Mouse (Mus musculus) adrenal gland, postnatal 10 days (tissue): ENCODE results near the gene Mtnr1a. TPM values are rescaled to one million over a fixed set of nuclear protein-coding genes. Genes with fewer than 3 reads are reported as not detected.
"Not testable (repeated sequence)": the region's sequence is repeated elsewhere in the genome, so short reads cannot be mapped to it uniquely, and the experiment has no call there.

Experiments
- DNase-seq: peaks from one replicate; pipeline ENCODE4 v3.0.0; 2021; ENCODE audit warnings: mixed read lengths
- long read RNA-seq, 2 experiments: library from polyadenylated mRNA; stranded (forward); transcript quantifications; one replicate each; pipeline ENCODE4 v2.0.0; 2021
- total RNA-seq, 2 experiments: library from RNA; stranded (reverse); gene quantifications; 2 replicates each; pipeline ENCODE4 v1.2.3; 2021

The Mtnr1a gene
- total RNA-seq: under 1 TPM in 1 of 2 experiments, not detected in 1; 0.15 TPM
- long read RNA-seq, experiment 1: 0 reads
- long read RNA-seq, experiment 2: 0 reads

DNA sequence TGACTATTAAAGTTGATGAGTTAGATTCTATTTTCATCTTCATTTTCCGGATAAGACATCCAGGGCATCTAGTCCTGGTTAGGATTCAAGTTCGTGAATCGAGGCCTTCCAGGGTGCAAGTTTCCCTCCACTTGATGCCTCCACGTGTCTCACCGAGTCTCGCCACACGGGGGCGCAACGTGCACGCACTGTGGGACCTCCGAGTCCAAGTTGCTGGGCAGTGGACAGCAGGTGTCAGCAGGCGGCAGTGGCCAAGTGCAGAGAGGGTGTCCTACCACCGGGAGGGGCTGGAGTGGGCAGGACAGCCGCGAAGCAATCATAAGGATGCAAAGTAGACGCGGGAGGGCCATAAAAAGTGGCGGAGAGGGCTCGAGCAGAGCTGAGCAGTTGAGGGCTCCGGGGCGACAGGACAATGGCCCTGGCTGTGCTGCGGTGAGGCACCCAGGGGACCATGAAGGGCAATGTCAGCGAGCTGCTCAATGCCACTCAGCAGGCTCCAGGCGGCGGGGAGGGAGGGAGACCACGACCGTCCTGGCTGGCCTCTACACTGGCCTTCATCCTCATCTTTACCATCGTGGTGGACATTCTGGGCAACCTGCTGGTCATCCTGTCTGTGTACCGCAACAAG, at the start of gene Mtnr1a:
TSS of gene Mtnr1a (plus strand) at position 379 of the 628 bp plus-strand sequence.
- DNase-seq: peak; percentile 97

DNA sequence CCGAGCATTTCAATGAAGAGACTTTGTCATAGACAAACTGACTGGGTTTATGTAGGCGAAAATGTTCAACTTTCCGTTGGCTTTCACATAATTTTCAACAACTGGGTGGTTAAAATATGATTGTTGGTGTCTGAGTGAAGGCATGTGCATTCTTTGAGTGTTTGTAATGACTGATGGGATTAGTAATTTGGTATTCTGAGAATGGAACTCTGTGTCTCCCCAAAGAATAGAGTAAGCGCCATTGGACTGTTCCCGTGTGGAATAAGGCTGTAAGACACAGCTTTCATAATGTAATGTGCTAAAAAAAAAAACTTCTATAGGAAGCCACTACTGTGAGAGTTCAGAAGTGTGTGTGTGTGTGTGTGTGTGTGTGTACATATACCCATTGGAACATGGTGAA, 49.7 kb upstream of the Mtnr1a start:
- no peak for DNase-seq

DNA sequence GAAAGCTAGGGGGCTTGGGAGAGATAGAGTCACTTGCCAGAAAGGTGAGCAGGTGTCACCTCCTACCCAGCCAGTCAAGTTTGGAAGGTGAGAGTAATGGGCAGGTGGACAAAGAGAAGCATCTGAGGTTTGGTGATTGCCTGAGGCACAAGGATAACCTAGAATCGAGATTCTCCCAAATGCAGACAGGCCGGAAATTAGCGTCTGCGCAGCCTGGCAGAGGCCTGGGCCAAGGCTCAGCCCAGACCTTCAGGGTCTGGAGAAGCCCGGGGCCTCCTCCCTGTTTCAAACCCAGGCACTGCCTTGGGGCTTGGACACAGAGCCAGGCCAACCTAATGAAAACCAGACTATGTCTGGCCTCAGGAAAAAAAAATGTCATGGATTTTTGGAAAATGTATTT, 47.8 kb upstream of the Mtnr1a start:
- no peak for DNase-seq

DNA sequence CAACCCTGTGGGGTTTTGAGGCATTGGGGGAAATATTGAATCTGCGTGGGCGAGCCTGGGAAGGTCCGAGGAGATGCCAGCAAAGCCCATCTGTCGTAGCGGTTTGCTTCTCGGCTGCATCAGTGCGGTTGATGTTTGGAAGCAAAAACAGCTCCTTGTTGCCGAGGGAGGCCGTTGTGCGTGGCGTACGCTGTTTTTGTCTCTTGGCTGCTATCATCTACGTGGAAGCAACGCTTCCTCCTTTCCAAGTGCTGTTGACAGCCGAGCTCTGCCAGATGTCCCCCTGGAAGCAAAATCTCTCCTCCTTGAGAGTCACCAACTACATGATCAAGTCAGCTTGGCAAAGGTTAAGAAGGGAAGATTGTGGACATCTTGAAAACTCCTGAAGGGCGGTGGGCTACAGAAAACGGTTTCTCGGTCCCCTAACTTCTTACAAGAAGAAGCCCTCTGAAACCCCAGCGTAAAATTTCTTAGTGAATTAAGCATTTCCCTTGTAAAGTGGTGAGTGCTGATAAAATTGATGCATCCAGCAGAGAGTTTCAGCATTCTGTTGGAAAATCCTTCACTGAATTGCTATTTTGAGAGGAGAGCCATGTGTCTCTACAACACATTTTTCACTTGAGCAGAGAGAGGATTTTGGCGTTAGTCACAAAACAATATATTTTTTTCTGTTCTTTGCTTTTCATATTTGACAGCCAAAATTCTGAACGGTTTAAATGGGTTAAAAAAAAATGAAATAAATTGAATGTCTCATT, 46.8 kb upstream of the Mtnr1a start:
- DNase-seq: no peak

DNA sequence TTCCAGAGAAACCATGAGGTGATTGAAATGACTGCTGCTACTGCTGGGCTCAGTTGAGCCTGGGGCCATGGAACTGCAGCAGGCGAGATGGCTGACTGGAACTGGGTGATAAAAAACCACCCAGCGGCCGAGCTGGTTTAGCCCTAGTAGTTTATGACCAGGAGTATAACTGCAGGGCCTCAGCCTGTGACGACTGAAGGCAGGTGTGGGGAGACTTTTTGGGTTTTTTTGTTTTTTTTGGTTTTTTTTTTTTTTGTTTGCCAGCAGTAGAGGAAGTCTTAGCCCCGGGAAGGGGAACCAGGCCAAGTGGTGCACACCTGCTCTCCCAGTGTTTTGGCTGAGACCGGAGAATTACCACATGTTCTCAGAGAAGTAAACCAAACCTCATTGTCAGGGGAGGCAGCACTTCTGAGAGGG, 40.8 kb upstream of the Mtnr1a start:
- no peak for DNase-seq

DNA sequence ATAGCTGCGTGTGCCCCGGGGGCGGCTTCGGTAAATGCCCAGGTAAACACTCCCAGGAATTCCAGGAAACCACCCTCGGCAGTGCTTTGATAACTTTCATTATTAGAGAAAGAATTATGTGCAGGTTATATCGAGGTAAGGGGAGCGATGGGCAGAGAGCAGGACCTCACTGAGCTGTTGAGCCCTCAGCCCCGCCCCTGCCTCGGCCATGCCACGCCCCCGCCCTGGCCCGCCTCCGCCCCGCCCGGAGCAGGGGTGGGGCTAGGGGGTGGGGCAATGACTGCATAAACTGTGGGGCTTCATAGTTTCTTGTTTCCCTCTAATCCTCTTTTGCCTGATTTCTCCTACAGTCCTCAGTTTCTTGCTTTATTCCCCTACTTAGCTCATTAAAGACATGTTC, 30.6 kb upstream of the Mtnr1a start:
- DNase-seq: no peak

DNA sequence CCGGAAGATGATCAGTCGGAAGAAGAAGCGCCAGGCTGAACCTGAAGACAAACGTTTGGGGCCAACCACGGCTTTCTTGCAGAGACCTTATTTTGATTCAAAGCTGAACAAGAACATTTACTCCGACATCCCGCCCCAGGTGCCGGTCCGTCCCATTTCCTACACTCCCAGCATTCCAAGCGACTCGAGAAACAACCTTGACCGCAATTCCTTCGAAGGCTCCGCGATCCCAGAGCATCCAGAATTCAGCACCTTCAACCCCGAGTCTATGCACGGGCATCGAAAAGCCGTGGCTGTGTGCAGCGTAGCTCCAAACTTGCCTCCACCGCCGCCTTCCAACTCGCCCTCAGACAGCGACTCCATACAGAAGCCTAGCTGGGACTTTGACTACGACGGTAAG, 24.8 kb upstream of the Mtnr1a start:
- DNase-seq: no peak

DNA sequence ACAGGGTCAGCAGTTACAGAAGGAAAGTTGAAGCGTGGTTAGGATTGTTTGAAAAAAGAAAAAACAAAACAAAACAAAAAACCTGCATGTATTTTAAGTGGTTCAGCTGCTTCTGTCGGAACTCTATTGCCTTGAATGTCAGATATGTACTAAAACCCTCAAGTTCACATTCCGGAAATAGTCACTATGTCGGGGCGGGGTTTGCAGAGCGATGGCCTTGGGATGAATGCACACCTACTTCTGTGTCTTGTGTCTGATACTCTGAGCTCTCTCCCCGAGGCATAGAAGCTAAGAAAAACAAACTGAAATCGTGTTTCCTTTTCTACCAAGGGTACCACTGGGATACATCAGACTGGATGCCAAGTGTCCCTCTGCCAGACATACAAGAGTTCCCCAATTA, 18.5 kb upstream of the Mtnr1a start:
- DNase-seq: no peak

DNA sequence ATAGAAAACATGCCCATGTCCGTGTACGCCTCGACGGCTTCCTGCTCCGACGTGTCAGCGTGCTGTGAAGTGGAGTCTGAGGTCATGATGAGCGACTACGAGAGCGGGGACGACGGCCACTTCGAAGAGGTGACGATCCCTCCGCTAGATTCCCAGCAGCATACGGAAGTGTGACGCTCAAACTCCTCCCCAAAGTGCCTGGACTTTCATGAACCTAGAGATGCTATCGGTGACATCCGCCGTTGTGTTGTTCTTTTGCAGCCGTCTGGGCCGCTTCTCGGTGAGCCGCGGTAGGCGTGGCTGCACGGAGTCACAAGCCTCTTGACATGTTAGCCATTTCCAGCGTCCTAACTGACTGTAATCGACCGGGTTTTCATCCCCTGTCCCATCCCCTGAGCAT, 17.7 kb upstream of the Mtnr1a start:
- no peak for DNase-seq

DNA sequence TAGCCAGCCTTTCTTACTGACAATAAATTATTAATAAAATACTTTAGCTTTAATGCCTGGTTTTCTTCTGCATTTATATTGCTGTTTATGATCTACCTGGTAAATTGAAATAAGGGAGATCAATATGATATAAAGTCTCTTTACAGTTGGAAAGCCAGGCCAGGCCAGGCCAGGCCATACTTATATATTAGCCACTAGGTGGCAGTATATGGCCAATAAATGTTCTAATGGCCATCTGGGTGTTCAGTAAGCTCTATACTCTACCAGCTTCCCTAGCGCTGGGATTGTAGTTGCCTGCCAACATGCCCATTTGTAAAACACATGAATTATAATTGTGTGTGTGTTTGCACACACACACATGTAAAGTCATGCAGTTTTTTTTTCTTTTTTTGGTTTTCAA, 16.7 kb upstream of the Mtnr1a start:
- no peak for DNase-seq

DNA sequence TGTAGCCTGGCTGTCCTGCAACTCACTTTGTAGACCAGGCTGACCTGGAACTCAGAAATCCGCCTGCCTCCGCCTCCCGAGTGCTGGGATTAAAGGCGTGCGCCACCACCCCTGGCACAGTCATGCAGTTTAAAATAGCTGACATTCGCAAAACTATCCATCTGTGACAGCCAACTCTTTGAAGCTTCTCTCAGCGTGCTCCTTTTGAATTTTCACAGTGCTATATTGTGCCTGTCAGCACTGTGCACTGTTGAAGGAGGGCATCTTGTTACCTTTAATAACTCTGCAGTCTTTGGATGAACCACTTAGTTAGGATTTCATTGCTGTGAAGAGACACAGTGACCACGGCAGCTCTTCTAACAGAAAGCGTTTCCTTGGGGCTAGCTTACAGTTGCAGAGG, 16.3 kb upstream of the Mtnr1a start:
- no peak for DNase-seq

DNA sequence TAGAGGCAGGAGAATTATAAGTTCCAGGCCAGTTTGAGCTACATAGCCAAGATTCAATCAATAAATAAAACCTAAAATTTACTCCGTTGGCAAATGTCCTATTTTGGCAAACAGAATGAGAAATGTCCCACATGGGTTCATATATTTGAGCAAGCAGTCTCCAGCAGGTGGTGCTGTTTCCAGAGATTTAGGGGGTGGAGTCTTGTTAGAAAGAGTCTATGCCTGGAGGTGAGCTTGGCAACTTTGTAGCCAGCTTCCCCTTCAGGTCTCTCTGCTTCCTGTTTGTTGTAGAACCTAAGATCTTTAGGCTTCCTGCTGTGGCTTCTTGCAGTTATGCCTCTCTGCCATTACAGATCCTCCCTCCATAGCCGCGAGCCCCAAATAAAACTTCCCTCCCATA, 13.4 kb upstream of the Mtnr1a start:
- DNase-seq: no peak

DNA sequence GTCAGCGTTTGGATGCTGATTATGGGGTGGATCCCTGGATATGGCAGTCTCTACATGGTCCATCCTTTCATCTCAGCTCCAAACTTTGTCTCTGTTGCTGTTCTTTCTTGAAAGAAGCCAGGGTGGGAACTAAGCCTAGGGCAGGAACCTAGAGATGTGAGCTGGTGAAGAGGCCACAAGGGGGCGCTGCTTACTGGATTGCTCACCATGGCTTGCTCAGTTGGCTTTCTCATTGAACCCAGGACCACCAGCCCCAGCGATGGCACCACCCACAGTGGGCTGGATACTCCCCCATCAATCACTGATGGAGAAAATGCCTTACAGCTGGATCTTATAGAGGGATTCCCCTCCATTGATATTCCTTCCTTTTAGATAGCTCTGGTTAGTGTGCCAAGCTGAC, 12.1 kb upstream of the Mtnr1a start:
- DNase-seq: no peak

DNA sequence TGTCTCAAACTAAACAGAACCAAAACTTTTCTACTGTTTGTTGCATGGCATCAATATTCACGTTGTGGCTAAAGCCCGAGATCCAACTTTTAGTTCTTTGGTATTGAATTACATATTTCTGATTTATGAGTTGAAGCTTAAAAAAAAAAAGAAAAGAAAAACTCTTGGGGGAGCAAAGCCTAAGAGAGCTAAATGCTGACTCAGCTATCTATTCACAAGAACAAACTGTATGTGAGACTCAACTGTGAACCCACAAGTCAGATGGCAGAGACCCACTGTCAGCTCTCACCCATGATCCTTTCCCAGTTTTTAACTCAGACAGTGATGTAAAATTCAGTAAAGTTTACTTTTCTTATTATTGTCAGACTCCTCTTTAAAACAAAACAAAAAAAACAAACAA, 8.9 kb upstream of the Mtnr1a start:
- no peak for DNase-seq

DNA sequence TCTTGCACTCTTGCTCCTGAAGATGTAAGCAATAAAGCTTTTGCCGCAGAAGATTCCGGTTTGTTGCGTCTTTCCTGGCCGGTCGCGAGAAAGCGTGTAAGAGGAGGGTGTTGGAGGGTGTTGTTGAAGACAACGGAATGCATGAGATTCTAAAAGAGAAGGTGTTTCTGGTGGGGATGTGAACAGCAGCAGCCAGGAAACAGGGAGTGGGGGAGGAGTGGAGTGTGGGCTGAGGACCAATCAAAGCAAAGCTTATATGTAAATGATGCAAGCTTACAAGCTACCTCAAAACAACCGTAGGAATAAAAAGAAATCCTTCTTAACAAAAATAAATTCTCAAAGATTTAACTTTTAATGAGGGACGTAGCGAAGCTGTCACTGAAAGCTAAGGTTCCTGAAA, 6.6 kb upstream of the Mtnr1a start:
- no peak for DNase-seq

DNA sequence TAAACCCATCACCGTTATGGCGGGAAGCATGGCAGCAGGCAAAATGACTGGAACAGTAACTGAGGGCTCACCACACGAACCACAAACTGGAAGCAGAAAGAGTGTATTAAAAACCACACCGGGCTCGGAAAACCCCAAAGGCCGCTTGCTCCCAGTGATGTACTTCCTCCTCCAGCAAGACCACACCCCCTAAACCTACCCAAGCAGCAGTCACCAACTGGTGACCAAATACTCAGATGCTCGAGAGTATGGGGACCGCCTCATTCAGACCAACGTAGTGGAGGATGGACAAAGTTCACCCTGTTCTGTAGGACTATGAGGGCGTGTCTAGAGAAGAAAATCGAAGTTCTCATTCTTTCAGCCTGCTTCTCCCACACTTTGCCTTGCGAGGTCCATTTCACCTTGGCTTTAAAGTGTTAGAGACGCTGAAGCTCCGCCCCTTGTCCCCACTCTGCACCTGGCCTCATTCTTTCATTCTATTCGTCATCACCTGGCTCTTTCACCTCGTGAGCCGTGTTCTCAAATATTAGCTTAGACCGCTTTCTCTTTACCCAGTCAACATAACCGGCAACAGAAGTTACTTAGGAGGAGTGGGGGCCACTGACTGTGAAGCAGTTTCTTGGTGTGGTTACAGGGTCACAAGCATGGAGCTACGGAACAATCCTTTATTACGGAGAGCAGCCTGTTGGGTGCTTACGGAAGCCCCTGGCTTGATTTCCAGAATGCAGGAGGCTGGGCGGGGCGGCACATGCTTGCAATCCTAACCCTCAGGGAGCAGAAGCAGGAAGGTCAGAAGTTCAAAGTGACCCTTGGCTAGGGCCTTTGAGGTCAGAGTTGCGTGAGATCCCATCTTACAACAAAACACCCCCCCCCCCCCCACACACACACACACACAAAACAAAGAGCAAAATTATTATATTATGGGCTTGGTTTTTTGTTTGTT, 5.7 kb upstream of the Mtnr1a start:
- peak; percentile 20 for DNase-seq

DNA sequence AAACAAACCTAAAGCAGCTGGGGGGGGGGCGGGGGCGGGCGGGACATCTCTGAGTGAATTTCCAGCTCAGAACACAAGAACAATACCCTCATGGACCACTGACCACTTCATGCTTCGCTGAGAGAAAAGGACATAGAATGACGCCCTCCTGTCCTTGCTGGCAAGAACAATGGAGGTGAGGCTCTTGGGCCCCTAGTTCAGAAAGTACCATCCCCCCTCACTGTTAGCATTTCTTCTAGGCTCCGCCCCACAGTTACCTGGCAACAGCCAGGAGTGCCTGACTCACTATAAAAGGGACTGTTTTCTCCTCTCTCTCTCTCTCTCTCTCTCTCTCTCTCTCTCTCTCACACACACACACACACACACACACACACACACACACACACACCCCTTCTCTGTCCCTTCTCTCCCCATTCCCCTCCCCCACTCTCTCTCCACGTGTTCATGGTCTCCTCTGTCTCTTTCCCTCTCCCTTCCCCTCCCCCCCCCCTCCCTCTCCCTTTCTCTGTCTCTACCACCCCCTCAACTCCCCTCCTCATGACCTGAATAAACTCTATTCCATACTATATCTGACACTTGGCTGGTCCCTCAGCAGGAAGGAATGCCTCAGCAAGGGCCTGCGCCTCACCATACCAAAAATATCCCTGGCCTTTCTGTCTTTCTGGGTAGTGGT, 4.6 kb upstream of the Mtnr1a start:
- DNase-seq: no peak

DNA sequence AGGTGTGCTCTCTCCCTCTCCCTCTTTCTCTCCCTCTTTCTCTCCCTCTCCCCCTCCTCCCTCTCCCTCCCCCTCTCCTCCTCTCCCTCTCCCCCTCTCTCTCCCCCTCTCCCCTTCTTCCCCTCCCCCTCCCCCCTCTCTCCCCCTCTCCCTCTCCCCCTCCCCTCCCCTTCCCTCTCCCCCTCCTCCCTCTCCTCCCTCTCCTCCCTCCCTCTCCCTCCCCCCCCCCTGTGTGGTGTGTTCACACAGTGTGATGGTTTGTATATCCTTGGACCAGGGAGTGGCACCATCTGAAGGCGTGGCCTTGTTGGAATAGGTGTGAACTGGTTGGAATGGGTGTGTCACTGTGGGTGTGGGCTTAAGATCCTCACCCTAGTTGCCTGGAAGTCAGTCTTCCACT, 3.5 kb upstream of the Mtnr1a start:
- not testable (repeated sequence) for DNase-seq

DNA sequence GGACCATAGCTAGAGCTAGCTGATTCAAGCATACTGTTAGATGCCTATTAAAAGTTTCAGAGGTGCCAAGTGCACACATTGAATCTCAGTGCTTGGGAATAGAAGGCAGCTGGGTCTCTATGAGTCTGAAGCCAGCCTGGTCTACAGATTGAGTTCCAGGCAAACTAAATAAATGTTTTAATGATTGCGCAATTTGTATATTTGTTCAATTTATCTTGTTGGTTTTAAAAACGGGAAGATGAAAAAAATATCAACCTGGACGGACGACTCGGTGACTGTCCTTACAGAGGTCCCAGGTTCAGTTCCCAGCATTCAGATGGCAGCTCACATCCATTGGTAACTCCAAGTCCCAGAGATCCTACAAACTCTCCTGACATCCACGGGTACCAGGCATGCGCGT, 2.0 kb downstream of the Mtnr1a start:
- DNase-seq: no peak

DNA sequence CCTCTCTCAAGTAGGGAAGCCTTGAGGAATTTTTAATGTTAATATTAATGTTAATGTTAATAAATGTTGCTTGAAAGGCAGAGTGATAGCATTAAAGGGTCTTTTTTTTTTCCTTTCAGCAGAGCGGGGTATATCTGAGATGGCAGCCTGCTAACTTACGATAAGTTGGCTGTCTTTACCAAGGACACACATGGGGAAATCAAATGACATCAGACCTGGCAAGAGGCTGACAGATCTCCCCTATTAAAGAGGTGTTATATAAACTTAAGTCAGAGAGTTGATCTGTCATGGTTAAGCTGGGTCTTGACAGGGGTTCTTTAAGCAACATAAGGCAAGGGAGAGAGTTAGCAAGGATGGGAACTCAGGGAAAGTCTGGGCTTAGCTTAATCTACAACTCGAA, 11.9 kb downstream of the Mtnr1a start:
- no peak for DNase-seq

DNA sequence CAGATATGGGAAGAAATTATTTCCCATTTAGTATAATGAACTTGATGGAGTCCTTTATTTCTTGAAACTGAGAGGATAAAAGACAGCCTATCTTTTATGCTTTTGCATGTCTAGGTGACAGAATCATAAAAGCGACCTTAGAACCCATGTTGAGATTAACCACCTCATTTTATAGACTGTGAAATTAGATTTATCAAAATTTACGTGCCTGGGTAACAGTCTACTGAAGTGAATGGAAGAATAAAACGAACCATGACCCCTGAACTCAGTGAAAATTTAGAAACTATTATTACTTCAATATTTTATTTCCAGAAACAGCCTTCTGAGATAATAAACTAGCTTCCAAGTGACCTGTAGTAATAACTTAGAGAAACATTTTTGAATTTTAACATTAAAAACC, 24.7 kb downstream of the Mtnr1a start:
- no peak for DNase-seq

DNA sequence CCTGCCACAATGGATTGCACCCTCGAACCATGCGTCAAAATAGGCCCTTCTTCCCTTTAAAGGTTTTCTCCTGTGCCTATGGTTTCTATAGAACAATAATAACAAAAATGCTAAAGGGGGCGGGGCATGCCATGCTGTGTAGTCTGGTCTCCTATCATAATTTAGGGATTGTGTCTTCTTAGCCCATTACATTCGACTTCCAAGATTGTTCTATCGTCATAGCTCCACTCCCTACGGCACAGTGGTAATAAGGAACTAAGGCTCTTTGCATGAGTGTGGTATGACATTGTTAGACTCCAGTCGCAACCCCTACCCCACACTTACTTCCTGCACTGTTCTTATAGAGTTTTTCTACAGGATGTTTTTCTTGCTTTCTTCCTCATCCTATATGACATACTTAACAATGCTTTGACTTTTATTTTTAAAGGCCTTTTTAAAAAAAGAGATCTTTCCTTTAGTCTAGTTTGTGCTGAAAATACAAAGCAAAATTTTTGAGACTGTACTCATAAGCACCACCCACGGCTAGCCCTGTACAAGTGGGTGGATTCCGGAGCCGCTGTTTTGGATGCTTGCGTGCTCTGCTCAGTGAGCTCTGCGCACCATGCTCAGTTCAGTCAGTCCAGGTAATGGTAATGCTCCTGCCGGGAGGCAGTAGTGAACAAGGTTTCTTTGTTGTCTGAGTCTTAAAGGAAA, 40.6 kb downstream of the Mtnr1a start:
- DNase-seq: no peak
